Mouse (Mus musculus) layer of hippocampus, postnatal 10 days (tissue): ENCODE measurements around the gene Kdm4d. TPM values are rescaled to one million over a fixed set of nuclear protein-coding genes. Genes with fewer than 3 reads are reported as not detected.
A peak's percentile ranks its signal among the peaks of the same experiment; 100 is the strongest.
"Not testable (repeated sequence)": the region's sequence is repeated elsewhere in the genome, so short reads cannot be mapped to it uniquely, and the experiment has no call there.

Experiments
- DNase-seq, 2 experiments: peaks; one replicate each; pipeline ENCODE4 v3.0.0; 2021; ENCODE audit warnings: low spot score in 2 of 2
- long read RNA-seq: library from polyadenylated mRNA; stranded (forward); transcript quantifications from one replicate; pipeline ENCODE4 v2.0.0, GENCODE M21; 2023
- total RNA-seq, 2 experiments: library from RNA; stranded (reverse); gene quantifications; 2 replicates each; pipeline ENCODE4 v1.2.3; 2021

Kdm4d gene
- 1 to 10 TPM; 2.2 to 2.3 TPM for total RNA-seq
- long read RNA-seq: 0 reads

- DNase-seq: peak; percentile 91
These were observed at the start of gene Kdm4d, which contains the start of gene Cwc15 for GRCm38 (mm10) chr9:14500023-14500915. Kdm4d (minus strand) TSS chr9:14500482. Cwc15 (plus strand) TSS chr9:14500617.

- no peak for DNase-seq
These were observed 48.1 kb upstream of the Kdm4d start for GRCm38 (mm10) chr9:14548366-14548761.

GRCm38 (mm10) chr9:14547584-14548365 lies 47.5 kb upstream of the Kdm4d start:
- DNase-seq: no peak

- DNase-seq: no peak
These were observed 43.9 kb upstream of the Kdm4d start for GRCm38 (mm10) chr9:14544034-14544757.

GRCm38 (mm10) chr9:14534833-14535456 lies 34.7 kb upstream of the Kdm4d start:
- DNase-seq: no peak

GRCm38 (mm10) chr9:14533659-14534058 lies 33.4 kb upstream of the Kdm4d start:
- no peak for DNase-seq

- DNase-seq: no peak
These were observed 32.0 kb upstream of the Kdm4d start for GRCm38 (mm10) chr9:14532283-14532682.

- DNase-seq: no peak
These were observed 29.7 kb upstream of the Kdm4d start for GRCm38 (mm10) chr9:14530004-14530403.

GRCm38 (mm10) chr9:14523408-14524043 lies 23.2 kb upstream of the Kdm4d start:
- peak; percentile 83 to 85 for DNase-seq

GRCm38 (mm10) chr9:14521695-14522094 lies 21.4 kb upstream of the Kdm4d start:
- no peak for DNase-seq

GRCm38 (mm10) chr9:14520971-14521670 lies 20.8 kb upstream of the Kdm4d start:
- DNase-seq: no peak

- DNase-seq: no peak
These were observed 17.8 kb upstream of the Kdm4d start for GRCm38 (mm10) chr9:14518105-14518504.

- no peak for DNase-seq
These were observed 17.0 kb upstream of the Kdm4d start for GRCm38 (mm10) chr9:14517296-14517695.

- peak; percentile 24 to 50 for DNase-seq
These were observed 12.6 kb upstream of the Kdm4d start for GRCm38 (mm10) chr9:14512633-14513445.

GRCm38 (mm10) chr9:14500916-14501424 lies 688 bp upstream of the Kdm4d start:
- no peak for DNase-seq

GRCm38 (mm10) chr9:14498896-14499705 lies 1.2 kb downstream of the Kdm4d start:
- no peak for DNase-seq

GRCm38 (mm10) chr9:14463668-14464067 lies 36.6 kb downstream of the Kdm4d start:
- not testable (repeated sequence) for DNase-seq

- not testable (repeated sequence) for DNase-seq
These were observed 37.7 kb downstream of the Kdm4d start for GRCm38 (mm10) chr9:14462536-14462935.
